Mouse (Mus musculus) frontal cortex, adult 2 months (tissue): ENCODE measurements around the gene Acoxl. TPM values are rescaled to one million over a fixed set of nuclear protein-coding genes. Genes with fewer than 3 reads are reported as not detected.

Experiments
- DNase-seq, 2 experiments: peaks; one replicate each; pipeline ENCODE4 v3.0.0; 2022; ENCODE audit warnings: low spot score in 1 of 2; ENCODE audit errors: extremely low spot score in 1 of 2
- polyA plus RNA-seq: library from polyadenylated mRNA; depleted of rRNA; stranded (reverse); fragments of >200 nt; gene quantifications from 2 replicates; pipeline ENCODE4 v1.2.3, GENCODE M21; 2012

The Acoxl gene
- polyA plus RNA-seq, 1 experiment: 0.06 TPM

- no peak for DNase-seq
Observed at GRCm38 (mm10) chr2:128102086-128102485, 263.4 kb downstream of the Acoxl start.

- DNase-seq: no peak
Observed at GRCm38 (mm10) chr2:128104815-128105214, 266.1 kb downstream of the Acoxl start.

- no peak for DNase-seq
Observed at GRCm38 (mm10) chr2:128105651-128106050, 267.0 kb downstream of the Acoxl start.

- peak in 1 of 2 experiments; percentile 11 for DNase-seq
Observed at GRCm38 (mm10) chr2:128111537-128111936, 272.9 kb downstream of the Acoxl start.

GRCm38 (mm10) chr2:128114621-128115020, 275.9 kb downstream of the Acoxl start:
- DNase-seq: no peak

GRCm38 (mm10) chr2:128115579-128115978, 276.9 kb downstream of the Acoxl start:
- DNase-seq: no peak

GRCm38 (mm10) chr2:128117605-128118004, 278.9 kb downstream of the Acoxl start:
- no peak for DNase-seq

GRCm38 (mm10) chr2:128118971-128119370, 280.3 kb downstream of the Acoxl start:
- DNase-seq: no peak

GRCm38 (mm10) chr2:128122491-128122890, 283.8 kb downstream of the Acoxl start:
- DNase-seq: peak in 1 of 2 experiments; percentile 69

- DNase-seq: peak in 1 of 2 experiments; percentile 11
Observed at GRCm38 (mm10) chr2:128122891-128123771, 284.5 kb downstream of the Acoxl start.

- DNase-seq: peak in 1 of 2 experiments; percentile 12
Observed at GRCm38 (mm10) chr2:128123921-128124683, 285.4 kb downstream of the Acoxl start.

- no peak for DNase-seq
Observed at GRCm38 (mm10) chr2:128124693-128125092, 286.0 kb downstream of the Acoxl start.

GRCm38 (mm10) chr2:128125635-128126470, 287.2 kb downstream of the Acoxl start, which contains the start of gene Bcl2l11:
Gene Bcl2l11, plus strand, starts transcription at chr2:128126038.
- peak; percentile 71 to 87 for DNase-seq

- no peak for DNase-seq
Observed at GRCm38 (mm10) chr2:128126591-128127051, 287.9 kb downstream of the Acoxl start.

- DNase-seq: peak; percentile 53 to 83
Observed at GRCm38 (mm10) chr2:128127121-128127671, 288.5 kb downstream of the Acoxl start.

GRCm38 (mm10) chr2:128127691-128128292, 289.1 kb downstream of the Acoxl start:
- DNase-seq: peak in 1 of 2 experiments; percentile 53

- DNase-seq: no peak
Observed at GRCm38 (mm10) chr2:128128532-128128931, 289.9 kb downstream of the Acoxl start.

GRCm38 (mm10) chr2:128131503-128131902, 292.8 kb downstream of the Acoxl start:
- DNase-seq: no peak

- no peak for DNase-seq
Observed at GRCm38 (mm10) chr2:128132635-128133034, 294.0 kb downstream of the Acoxl start.

- no peak for DNase-seq
Observed at GRCm38 (mm10) chr2:128133865-128134264, 295.2 kb downstream of the Acoxl start.
